Mouse (Mus musculus) cortical plate, adult 2 months (tissue): ENCODE data around the gene Slc16a13.

Experiments used
- CTCF ChIP-seq: fragments of 200-500 bp; IDR thresholded peaks from 2 replicates; pipeline ENCODE4 v1.5.1; 2011; ENCODE audit warnings: mild to moderate bottlenecking, control low read depth, low read length; ENCODE audit not compliant: insufficient read depth; ENCODE audit errors: extremely low read depth
- POLR2A ChIP-seq: fragments of 200-500 bp; IDR thresholded peaks from 2 replicates; pipeline ENCODE4 v1.6.1; 2011; ENCODE audit warnings: mild to moderate bottlenecking, low read length, control low read depth; ENCODE audit not compliant: insufficient read depth; ENCODE audit errors: extremely low read depth

DNA sequence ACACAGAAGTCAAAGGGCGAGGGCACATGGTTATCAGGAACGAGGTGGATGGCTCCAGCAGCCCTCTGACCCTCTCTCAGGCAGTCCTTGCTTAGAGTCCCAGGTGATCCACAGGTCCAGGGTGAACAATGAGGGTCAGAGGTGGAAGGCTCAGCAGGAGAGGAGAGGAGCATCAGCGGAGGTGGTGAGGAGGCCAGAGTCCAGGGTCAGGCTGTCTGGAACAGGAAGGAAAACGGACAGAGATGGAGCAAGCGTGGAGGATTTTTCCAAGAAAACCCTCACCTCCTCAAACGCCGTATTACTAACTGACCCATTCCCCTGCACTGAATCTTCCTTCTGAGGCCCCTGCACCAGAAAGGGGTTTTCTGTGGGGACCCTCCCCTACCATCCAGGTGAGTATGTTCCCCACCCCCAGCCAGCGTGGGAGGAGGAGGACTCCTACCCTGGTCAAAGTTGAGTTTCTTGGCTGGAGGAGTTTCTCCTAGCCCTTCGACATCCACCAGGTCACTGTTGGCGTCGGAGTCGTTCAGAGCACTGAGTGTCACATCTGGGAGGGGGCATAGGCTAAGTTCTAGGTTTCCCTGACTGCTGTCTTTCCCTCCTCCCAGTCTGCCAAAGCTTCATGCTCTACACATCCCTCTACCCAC is 14.5 kb upstream of the Slc16a13 start:
- no peak for TF ChIP-seq CTCF
- TF ChIP-seq POLR2A, result no peak
